Mouse (Mus musculus) heart, postnatal 4 days (tissue): ENCODE results near the gene Tnfrsf13b. TPM values are rescaled to one million over a fixed set of nuclear protein-coding genes. Genes with fewer than 3 reads are reported as not detected.

Experiments
- DNase-seq: peaks from one replicate; pipeline ENCODE4 v3.0.0; 2021
- total RNA-seq, 2 experiments: library from RNA; stranded (reverse); gene quantifications; 2 replicates each; pipeline ENCODE4 v1.2.3; 2021

Gene Tnfrsf13b
- 1 to 10 TPM in 1 of 2 experiments, under 1 TPM in 1; 0.90 to 1.0 TPM for total RNA-seq

GRCm38 (mm10) chr11:61126606-61127355 is at the start of gene Tnfrsf13b:
Gene Tnfrsf13b, plus strand, starts transcription at chr11:61126755.
- no peak for DNase-seq

GRCm38 (mm10) chr11:61081624-61082023 is 44.9 kb upstream of the Tnfrsf13b start:
- no peak for DNase-seq

- DNase-seq: no peak
Measured at GRCm38 (mm10) chr11:61090195-61090594, 36.4 kb upstream of the Tnfrsf13b start.

- no peak for DNase-seq
Measured at GRCm38 (mm10) chr11:61091192-61091591, 35.4 kb upstream of the Tnfrsf13b start.

GRCm38 (mm10) chr11:61091642-61092262 is 34.8 kb upstream of the Tnfrsf13b start:
- peak; percentile 82 for DNase-seq

GRCm38 (mm10) chr11:61098046-61098445 is 28.5 kb upstream of the Tnfrsf13b start:
- DNase-seq: no peak

GRCm38 (mm10) chr11:61102397-61103339 is 23.9 kb upstream of the Tnfrsf13b start:
- DNase-seq: no peak

- DNase-seq: peak; percentile 94
Measured at GRCm38 (mm10) chr11:61104241-61104901, 22.2 kb upstream of the Tnfrsf13b start.

- no peak for DNase-seq
Measured at GRCm38 (mm10) chr11:61108911-61109361, 17.6 kb upstream of the Tnfrsf13b start.

- DNase-seq: no peak
Measured at GRCm38 (mm10) chr11:61109707-61110106, 16.8 kb upstream of the Tnfrsf13b start.

GRCm38 (mm10) chr11:61110113-61110512 is 16.4 kb upstream of the Tnfrsf13b start:
- no peak for DNase-seq

- DNase-seq: no peak
Measured at GRCm38 (mm10) chr11:61110928-61111327, 15.6 kb upstream of the Tnfrsf13b start.

- DNase-seq: no peak
Measured at GRCm38 (mm10) chr11:61111472-61111871, 15.1 kb upstream of the Tnfrsf13b start.

GRCm38 (mm10) chr11:61112323-61112995 is 14.1 kb upstream of the Tnfrsf13b start:
- no peak for DNase-seq

GRCm38 (mm10) chr11:61116226-61116625 is 10.3 kb upstream of the Tnfrsf13b start:
- no peak for DNase-seq

GRCm38 (mm10) chr11:61119996-61120583 is 6.5 kb upstream of the Tnfrsf13b start:
- no peak for DNase-seq

GRCm38 (mm10) chr11:61122283-61122768 is 4.2 kb upstream of the Tnfrsf13b start:
- DNase-seq: no peak

GRCm38 (mm10) chr11:61122769-61123288 is 3.7 kb upstream of the Tnfrsf13b start:
- no peak for DNase-seq

GRCm38 (mm10) chr11:61123886-61124285 is 2.7 kb upstream of the Tnfrsf13b start:
- DNase-seq: no peak

GRCm38 (mm10) chr11:61125970-61126369 is 585 bp upstream of the Tnfrsf13b start:
- no peak for DNase-seq
